Mouse (Mus musculus) bone marrow, adult 2 months (tissue): ENCODE results near the gene Kirrel3. TPM values are rescaled to one million over a fixed set of nuclear protein-coding genes. Genes with fewer than 3 reads are reported as not detected.

Source experiments
- H3K27ac ChIP-seq: fragments of 200-500 bp; 2 replicates; pipeline ENCODE4 v1.5.1; 2012; ENCODE audit warnings: low read depth, mild to moderate bottlenecking, control low read depth, inconsistent platforms, low read length; ENCODE audit not compliant: control insufficient read depth, poor library complexity, insufficient read depth
- H3K4me1 ChIP-seq: fragments of 200-500 bp; 2 replicates; pipeline ENCODE4 v1.6.1; 2011; ENCODE audit warnings: low read length; ENCODE audit not compliant: control insufficient read depth, insufficient read depth
- H3K4me3 ChIP-seq: fragments of 200-500 bp; replicated peaks from 2 replicates; pipeline ENCODE3; 2011; ENCODE audit warnings: mild to moderate bottlenecking, low read depth, low read length, control low read depth; ENCODE audit not compliant: control insufficient read depth
- CTCF ChIP-seq: fragments of 200-500 bp; IDR thresholded peaks from 2 replicates; pipeline ENCODE4 v1.5.1; 2011; ENCODE audit warnings: low read length, control low read depth; ENCODE audit not compliant: control insufficient read depth, insufficient read depth
- POLR2A ChIP-seq: fragments of 200-500 bp; IDR thresholded peaks from 2 replicates; pipeline ENCODE4 v1.6.1; 2011; ENCODE audit warnings: low read depth, mild to moderate bottlenecking, control low read depth, low read length, borderline replicate concordance; ENCODE audit not compliant: control insufficient read depth
- WGBS: fragments of 180-500 bp; shearing (Covaris S2); methylation state at CpG from one replicate; pipeline ENCODE4 v1.1.7; 2018; 5-methylcytosine and 5-hydroxymethylcytosine counted together
- polyA plus RNA-seq: library from polyadenylated mRNA; stranded (reverse); fragments of >200 nt; gene quantifications from 2 replicates; pipeline ENCODE4 v1.2.4, GENCODE M21; 2011; ENCODE audit warnings: low replicate concordance; ENCODE audit not compliant: missing spikeins, insufficient read depth, insufficient read length

The Kirrel3 gene
- polyA plus RNA-seq, 1 experiment, result not detected

DNA sequence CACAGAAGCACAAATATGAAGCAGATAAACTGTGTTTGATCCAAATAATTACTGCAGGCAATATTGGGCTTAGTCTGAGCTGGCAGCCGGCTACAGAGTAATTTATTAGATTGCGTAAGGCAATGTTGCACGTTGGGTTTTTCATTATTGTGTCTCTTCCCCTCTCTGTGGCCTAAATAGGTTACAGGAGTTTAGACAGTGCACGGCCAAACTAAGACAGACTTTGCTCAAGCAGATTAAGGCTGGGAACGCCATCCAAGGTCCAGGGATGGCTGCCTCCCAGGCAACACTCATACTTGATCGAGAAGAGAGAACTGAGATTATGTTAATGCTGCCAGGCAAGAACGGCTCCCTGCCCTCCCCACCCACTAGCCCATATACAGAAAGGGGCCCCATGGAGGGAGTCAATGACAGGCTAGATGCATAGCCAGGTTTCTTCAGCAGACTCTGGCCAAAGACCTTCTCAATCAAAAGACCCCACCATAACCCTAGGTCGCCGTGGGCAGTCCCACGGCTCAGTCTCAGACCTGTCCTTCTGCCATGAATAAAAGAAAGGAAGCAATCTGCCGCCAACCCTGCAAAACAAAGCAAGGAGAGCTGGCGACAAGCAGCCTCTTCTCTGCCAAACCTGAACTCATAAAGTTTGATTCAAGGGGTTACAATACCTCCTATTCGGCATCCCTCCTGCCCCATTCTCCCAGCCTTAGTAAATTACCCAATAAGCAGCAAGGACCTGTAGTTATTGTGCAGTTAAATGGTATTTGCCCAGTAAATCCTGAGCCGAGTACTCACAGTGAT lies 437.6 kb downstream of the Kirrel3 start:
- 72% methylated on average over 14 of the region's 14 CpGs for WGBS
- no peak overlapping the region for H3K4me3 ChIP-seq
- no peak overlapping the region for H3K27ac ChIP-seq
- TF ChIP-seq CTCF (no peak), POLR2A (no peak)
- H3K4me1 ChIP-seq, result no peaks in the 10 kb centered on the region

DNA sequence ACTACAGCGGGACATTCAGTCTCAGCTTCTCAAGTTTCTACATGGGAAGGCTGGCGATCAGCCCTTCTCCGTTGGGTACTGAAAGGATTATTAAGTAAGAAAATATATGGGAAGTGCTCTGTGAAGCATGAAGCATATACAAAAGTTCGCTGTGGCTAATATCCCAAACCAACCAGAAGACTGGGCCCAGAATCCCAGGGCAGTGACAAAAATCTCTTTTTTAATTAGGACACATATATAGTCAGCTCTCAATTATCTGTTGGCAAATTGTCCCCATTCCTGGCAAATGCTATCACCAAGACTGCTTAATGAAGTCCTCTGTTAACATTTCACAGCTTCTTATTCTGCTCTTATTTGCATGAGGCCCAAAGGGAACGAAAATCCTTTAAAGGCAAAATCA lies 439.9 kb downstream of the Kirrel3 start:
- WGBS, result 74% methylated on average over 5 of the region's 5 CpGs
- Histone ChIP-seq H3K27ac (no peak overlapping the region), H3K4me3 (no peak overlapping the region), H3K4me1 (no peaks in the 10 kb centered on the region)
- TF ChIP-seq CTCF (no peak), POLR2A (no peak)

DNA sequence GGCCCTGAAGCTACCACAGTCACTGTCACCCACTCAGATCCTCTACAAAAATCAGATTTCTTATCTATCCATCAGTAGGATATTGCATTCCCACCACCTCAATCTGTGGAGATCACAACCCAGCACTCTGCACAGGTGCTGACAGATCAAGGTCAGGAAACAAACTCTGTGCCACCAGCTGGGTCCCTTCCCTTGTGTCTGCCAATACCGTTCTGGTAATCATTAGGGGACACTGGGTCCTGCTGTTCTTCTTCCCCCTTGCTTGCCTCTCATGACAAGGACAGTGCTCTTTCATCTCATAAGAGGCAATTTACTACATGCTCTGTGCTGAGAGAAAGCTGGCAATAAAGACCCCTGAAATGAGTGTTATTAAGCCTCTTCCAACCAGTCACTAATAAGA lies 444.7 kb downstream of the Kirrel3 start:
- no peak overlapping the region for H3K27ac ChIP-seq
- no peaks in the 10 kb centered on the region for H3K4me1 ChIP-seq
- 58% methylated on average over 1 of the region's 1 CpGs for WGBS
- TF ChIP-seq POLR2A, result no peak
- TF ChIP-seq CTCF, result no peak
- no peak overlapping the region for H3K4me3 ChIP-seq

DNA sequence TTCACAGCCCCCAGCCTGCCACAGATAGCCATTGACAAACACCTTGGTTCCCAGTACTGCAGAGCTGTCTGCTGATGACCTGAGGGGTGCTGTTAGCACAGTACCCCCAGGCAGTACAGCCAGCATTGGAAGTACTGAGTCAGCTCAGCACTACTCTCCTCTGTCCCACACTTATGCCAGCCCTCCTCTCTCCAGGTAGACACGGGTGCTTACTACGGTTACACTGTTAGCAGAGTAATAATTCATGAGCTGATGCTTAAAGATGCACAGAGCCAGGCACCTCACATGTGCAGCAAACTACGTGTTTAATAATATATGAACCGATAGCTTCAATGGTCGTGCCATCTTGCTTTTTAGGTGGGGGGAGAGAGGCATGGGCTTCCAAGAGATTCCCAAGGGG lies 452.4 kb downstream of the Kirrel3 start:
- H3K4me3 ChIP-seq, result no peak overlapping the region
- no peak for TF ChIP-seq CTCF
- TF ChIP-seq POLR2A, result no peak
- H3K4me1 ChIP-seq, result no peaks in the 10 kb centered on the region
- H3K27ac ChIP-seq, result no peak overlapping the region
- whole genome bisulfite sequencing, result 77% methylated on average over 5 of the region's 5 CpGs

DNA sequence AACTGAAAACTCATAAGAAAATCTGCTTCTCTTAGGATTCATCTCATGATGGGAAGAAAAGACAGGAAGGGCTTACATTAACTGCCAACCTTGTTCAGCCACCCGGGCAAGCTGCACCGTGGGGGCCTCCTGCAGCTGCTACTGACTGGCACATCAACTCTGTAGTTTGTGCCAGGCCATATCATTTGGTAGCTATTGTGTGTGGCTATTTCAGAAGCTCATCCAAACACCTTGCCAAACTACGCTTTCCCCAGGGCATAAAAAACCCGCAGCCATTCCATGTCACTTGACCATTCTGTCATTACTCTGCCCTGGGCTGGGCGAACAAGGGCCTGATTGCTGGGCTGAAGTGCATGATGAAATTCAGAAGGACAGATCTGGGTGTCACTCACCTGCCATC lies 453.9 kb downstream of the Kirrel3 start:
- Histone ChIP-seq H3K4me1 (no peaks in the 10 kb centered on the region), H3K27ac (no peak overlapping the region), H3K4me3 (no peak overlapping the region)
- TF ChIP-seq CTCF (no peak), POLR2A (no peak)
- 90% methylated on average over 5 of the region's 5 CpGs for WGBS

DNA sequence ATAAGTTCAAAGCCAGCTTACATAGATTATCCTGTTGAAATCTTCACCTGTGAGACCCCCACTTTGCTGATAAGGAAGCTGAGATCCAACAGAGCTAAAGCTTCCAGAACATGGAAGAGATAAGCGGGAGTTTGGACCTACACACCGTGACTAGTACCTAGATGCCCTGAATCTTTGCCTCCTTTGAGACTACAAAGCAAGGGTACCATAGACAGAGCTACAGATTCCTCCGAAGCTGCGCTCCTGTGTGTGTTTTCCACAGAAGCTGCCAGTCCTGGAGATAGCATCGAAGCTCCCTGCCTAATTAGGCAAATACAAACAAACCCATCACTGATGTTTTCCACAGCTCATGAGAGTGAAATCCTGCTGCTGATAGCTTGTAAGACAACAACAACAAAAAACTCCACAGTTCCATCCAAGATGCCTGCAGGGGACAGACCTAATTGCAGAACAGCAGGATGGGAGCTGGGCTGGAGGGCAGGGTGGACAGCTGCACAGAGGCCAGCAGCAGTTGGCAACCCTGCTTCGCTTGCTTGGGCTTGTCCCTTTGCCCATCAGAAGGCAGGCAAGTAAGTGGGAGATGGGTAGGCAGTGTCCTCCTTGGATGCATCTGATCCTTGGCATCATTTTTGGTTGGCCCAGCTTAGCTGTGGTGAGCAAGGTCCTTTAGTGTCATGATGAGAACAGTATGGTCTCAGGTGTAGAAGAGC lies 456.6 kb downstream of the Kirrel3 start:
- H3K4me3 ChIP-seq, result no peak overlapping the region
- TF ChIP-seq CTCF, result no peak
- no peak for TF ChIP-seq POLR2A

DNA sequence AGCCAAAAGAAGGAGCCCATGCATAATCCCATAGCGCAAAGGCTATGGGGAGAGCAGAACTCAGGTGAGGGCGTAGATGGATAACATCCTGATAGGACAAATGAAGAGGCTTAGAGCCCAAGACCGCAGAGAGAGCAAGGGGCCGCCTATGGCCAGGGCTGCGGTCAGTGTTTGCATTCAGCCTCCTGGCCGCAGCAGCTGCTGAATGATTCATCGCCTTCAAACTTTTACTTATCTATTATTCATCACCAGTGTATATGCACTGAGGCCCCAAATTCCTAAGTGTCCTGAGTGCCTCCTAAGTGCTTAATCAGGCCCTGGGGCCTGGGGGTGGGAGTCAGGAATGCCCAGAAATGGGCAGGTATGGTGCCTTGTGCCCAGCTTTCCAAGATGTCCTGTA lies 457.3 kb downstream of the Kirrel3 start:
- TF ChIP-seq POLR2A (no peak), CTCF (no peak)
- H3K4me1 ChIP-seq, result no peaks in the 10 kb centered on the region
- WGBS, result 79% methylated on average over 7 of the region's 7 CpGs
- no peak overlapping the region for H3K27ac ChIP-seq
- no peak overlapping the region for H3K4me3 ChIP-seq

More for the DNA sequence above, 456.6 kb downstream of the Kirrel3 start:
- WGBS, result 69% methylated on average over 6 of the region's 6 CpGs
- H3K4me1 ChIP-seq, result no peaks in the 10 kb centered on the region
- H3K27ac ChIP-seq, result no peak overlapping the region

DNA sequence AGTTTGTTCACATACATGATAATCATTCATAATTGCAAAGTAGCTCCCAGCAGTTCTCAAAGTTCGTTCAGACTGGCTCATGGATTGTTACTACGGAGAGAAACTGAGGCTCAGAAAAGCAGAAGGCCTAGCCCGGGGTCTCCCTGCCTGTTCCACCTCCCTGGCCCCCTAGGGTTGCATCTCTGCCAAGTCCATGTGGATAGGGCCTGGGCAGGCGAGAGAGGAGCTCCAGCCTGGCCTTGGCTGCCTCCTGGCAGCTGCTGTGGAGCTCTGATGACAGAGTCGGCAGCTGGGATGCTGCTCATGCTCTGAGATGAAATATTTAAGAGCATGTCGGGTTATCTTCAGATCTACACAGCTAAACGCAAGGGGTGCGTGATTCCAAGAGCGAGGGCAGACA lies 459.6 kb downstream of the Kirrel3 start:
- no peak for TF ChIP-seq POLR2A
- no peak for TF ChIP-seq CTCF
- Histone ChIP-seq H3K27ac (no peak overlapping the region), H3K4me3 (no peak overlapping the region), H3K4me1 (no peaks in the 10 kb centered on the region)
- WGBS, result 77% methylated on average over 9 of the region's 9 CpGs
